Mouse (Mus musculus) limb, embryonic 11.5 days (tissue): Measurements from ENCODE around the gene Exo5. TPM values are rescaled to one million over a fixed set of nuclear protein-coding genes. Genes with fewer than 3 reads are reported as not detected.

Experiments
- ATAC-seq: fragments of 200-750 bp; cut with Nextera tagmentation; 2 replicates; pipeline ENCODE4 v1.8.0; 2017; ENCODE audit warnings: low read depth; ENCODE audit not compliant: insufficient number of reproducible peaks, low FRiP score, low TSS enrichment
- DNase-seq: peaks from one replicate; pipeline ENCODE4 v3.0.0-alpha.2; 2015; ENCODE audit warnings: low spot score
- H3K27ac ChIP-seq: fragments of 300-500 bp; sonication (generic); replicated peaks from 2 replicates; pipeline ENCODE4 v1.5.1; 2014; ENCODE audit warnings: low read depth, mild to moderate bottlenecking, low read length
- H3K27me3 ChIP-seq: fragments of 300-500 bp; sonication (generic); 2 replicates; pipeline ENCODE4 v1.6.1; 2014; ENCODE audit warnings: mild to moderate bottlenecking, low read length, mixed read lengths; ENCODE audit not compliant: control insufficient read depth, insufficient read depth
- H3K36me3 ChIP-seq: fragments of 300-500 bp; sonication (generic); 2 replicates; pipeline ENCODE4 v1.6.1; 2014; ENCODE audit warnings: mild to moderate bottlenecking, low read length, moderate library complexity, mixed read lengths; ENCODE audit not compliant: control insufficient read depth, insufficient read depth
- H3K4me1 ChIP-seq: fragments of 300-500 bp; sonication (generic); 2 replicates; pipeline ENCODE4 v1.6.1; 2014; ENCODE audit warnings: low read length, mixed read lengths; ENCODE audit not compliant: control insufficient read depth, insufficient read depth
- H3K4me2 ChIP-seq: fragments of 300-500 bp; sonication (generic); 2 replicates; pipeline ENCODE4 v1.6.1; 2014; ENCODE audit warnings: low read depth, mild to moderate bottlenecking, moderate library complexity; ENCODE audit not compliant: severe bottlenecking
- H3K4me3 ChIP-seq: fragments of 300-500 bp; sonication (generic); 2 replicates; pipeline ENCODE4 v1.5.1; 2014; ENCODE audit warnings: low read depth, low read length
- H3K9ac ChIP-seq: fragments of 300-500 bp; sonication (generic); 2 replicates; pipeline ENCODE4 v1.6.1; 2014; ENCODE audit warnings: mild to moderate bottlenecking, low read length
- H3K9me3 ChIP-seq: fragments of 300-500 bp; sonication (generic); 2 replicates; pipeline ENCODE4 v1.6.1; 2016; ENCODE audit warnings: low read length; ENCODE audit not compliant: control insufficient read depth
- WGBS: fragments of 180-500 bp; shearing (Covaris S2); extraction: QIAGEN DNeasy Blood & Tissue Kit; methylation state at CpG from one replicate; pipeline ENCODE4 v1.1.7; 2014; 5-methylcytosine and 5-hydroxymethylcytosine counted together
- polyA plus RNA-seq: library from polyadenylated mRNA; unstranded; fragments of >200 nt; fragmentation: Nextera tagmentation; extraction: Ambion mirVana; gene quantifications from 2 replicates; pipeline ENCODE4 v1.2.1, GENCODE M21; 2014

Gene Exo5
- polyA plus RNA-seq, 1 experiment from 2014 or later, result 34.4 TPM

DNA sequence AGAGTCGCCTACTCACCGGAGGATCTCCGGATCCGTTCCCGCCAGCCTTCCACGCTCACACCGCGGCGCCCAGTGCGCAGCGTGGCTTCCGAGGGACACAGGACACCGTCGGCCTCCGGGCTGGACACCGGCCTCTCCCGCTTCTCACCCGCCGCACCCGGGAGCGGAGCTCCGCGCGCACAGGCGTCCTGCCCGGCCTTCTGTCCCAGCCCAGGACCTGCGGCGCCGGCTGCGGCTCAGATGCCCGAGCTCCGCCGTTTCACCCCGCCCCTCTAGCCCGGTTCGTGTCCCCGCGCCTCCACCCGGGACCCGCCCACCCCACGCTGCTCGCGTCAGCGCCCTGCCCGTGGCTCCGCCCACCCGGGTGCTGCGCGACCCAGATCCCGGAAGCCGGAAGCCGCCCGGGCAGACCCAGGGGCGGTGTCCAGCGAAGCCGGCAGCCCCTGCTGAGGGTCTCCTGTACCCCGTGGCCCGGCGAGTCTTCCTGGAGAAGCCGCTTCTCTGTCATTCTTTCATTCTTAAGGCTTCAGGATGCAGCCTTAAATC lies 26.7 kb upstream of the Exo5 start, which contains the start of gene Zfp69:
Zfp69 (minus strand) TSS at position 272 of the 546 bp plus-strand sequence.
- Histone ChIP-seq H3K27ac (peak within 1 kb of the TSS; percentile 83), H3K4me1 (no peaks in the 10 kb centered on the region), H3K9me3 (no peaks in the 10 kb centered on the region), H3K4me3 (peak within 1 kb of the TSS; percentile 77), H3K36me3 (no peaks in the 10 kb centered on the region; the same call in 1 of the 2 replicates), H3K27me3 (no peaks in the 10 kb centered on the region), H3K4me2 (peak within 1 kb of the TSS; percentile 47), H3K9ac (peak within 1 kb of the TSS; percentile 82)
- WGBS, result 0% methylated on average over 58 of the region's 60 CpGs
- peak; percentile 92 for DNase-seq
- ATAC-seq, result peak; percentile 94

DNA sequence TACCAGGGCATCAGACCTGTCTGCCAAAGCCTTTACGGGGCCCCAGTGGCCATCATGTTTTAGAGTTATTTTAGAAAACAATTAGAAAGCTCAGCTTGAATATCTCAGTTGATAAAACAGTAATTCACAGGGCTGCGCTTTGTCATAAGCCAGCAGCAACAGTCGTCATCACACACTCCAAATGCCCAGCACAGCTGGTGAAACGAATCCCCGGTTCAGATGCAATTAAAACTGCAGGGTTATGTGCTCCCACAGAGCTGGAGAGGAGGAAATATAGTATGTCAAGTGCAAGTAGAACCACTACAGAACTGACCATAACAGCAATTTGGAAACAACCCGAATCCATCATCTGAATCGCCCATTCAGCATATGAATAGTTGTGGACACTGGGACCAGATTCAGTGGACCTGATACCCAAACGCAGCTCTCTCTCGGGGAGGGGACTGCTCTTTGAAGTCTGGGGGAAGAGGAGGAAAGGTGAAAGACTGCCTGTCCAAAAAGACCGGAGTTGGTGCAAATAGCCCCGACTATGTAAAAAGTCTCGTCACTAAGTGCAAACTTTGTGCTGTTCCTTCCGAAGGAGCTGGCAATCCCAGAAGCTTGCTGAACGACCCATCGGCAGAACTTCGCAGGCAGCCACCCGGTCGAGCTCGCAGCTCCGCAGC lies 26.1 kb upstream of the Exo5 start:
- Histone ChIP-seq H3K9me3 (no peaks in the 10 kb centered on the region), H3K4me2 (peak overlapping the region; percentile 47), H3K4me1 (no peaks in the 10 kb centered on the region), H3K27ac (peak overlapping the region; percentile 83), H3K4me3 (peak overlapping the region; percentile 77), H3K36me3 (no peaks in the 10 kb centered on the region; the same call in 1 of the 2 replicates), H3K27me3 (no peaks in the 10 kb centered on the region), H3K9ac (peak overlapping the region; percentile 82)
- DNase-seq (no peak), ATAC-seq (0 out of 2 replicates have a peak, but pooled peaks have one; percentile 6)
- 7% methylated on average over 20 of the region's 20 CpGs for WGBS

DNA sequence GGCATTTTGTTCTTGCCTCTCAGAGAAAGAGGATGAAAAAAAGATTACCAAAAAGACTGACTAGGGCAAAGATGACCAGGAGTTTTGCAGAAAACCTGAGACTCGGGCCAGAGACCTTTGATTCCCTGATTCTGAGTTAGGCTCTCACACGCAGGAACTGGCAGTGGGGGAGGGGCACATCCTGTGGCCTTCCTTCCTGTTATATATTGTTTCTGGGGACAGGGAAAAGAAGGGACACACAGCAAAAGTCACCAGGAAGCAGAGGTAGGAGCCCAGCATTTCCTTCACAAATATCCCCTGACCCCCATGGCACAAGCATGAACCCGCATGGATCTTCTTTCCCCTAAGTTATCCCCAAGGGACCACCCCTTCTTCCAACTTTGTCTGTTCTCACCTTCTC lies 24.1 kb upstream of the Exo5 start:
- no peak overlapping the region for H3K4me3 ChIP-seq
- 55% methylated on average over 3 of the region's 3 CpGs for WGBS
- no peaks in the 10 kb centered on the region; the same call in 1 of the 2 replicates for H3K36me3 ChIP-seq
- DNase-seq (no peak), ATAC-seq (no peak)
- H3K9ac ChIP-seq, result no peak overlapping the region
- no peak overlapping the region for H3K27ac ChIP-seq
- H3K9me3 ChIP-seq, result no peaks in the 10 kb centered on the region
- H3K27me3 ChIP-seq, result no peaks in the 10 kb centered on the region
- H3K4me1 ChIP-seq, result no peaks in the 10 kb centered on the region
- no peak overlapping the region for H3K4me2 ChIP-seq

DNA sequence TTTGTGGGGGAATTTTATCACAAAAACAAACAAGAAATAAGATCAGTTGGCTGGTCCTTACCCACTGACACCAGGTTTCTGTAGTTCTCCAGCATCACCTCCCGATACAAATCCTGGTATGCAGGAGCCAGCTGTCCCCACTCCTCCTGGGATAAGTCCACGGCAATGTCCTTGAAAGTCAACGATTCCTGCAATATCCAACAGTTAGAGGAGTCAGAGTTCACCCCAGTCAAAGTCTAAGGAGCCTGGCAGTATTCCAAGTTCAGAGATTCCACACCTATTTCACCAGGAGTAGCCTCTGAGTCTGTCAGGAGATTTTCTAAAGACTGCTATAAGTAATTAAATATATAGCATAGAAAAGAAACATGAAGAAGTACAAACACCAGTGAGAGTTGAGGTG lies 10.2 kb upstream of the Exo5 start:
- Histone ChIP-seq H3K27ac (no peak overlapping the region), H3K4me2 (no peak overlapping the region), H3K4me3 (no peak overlapping the region), H3K9me3 (no peaks in the 10 kb centered on the region), H3K4me1 (no peaks in the 10 kb centered on the region), H3K9ac (no peak overlapping the region), H3K36me3 (0 out of 2 replicates have a peak, but pooled peaks cover 6% of the 10 kb centered on the region), H3K27me3 (no peaks in the 10 kb centered on the region)
- 88% methylated on average over 3 of the region's 3 CpGs for WGBS
- ATAC-seq, result no peak
- no peak for DNase-seq

DNA sequence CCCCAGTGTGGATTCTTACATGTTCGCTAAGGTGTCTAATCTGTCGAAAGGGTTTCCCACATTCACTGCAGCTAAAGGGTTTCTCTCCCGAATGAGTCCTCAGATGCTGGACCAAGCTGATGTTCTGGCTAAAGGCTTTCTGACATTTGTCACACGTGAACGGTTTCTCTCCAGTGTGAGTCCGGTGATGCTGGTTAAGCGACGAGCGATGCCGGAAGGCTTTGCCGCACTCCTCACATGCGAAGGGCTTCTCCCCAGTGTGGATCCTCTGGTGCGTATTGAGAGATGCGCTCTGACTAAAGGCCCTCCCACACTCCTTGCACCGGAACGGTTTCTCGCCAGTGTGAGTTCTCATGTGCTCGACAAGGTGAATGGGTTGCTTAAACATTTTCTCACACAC lies 5.9 kb upstream of the Exo5 start:
- Histone ChIP-seq H3K36me3 (0 out of 2 replicates have a peak, but pooled peaks cover 6% of the 10 kb centered on the region), H3K4me1 (no peaks in the 10 kb centered on the region), H3K4me3 (no peak overlapping the region), H3K27ac (no peak overlapping the region), H3K9me3 (no peaks in the 10 kb centered on the region), H3K27me3 (no peaks in the 10 kb centered on the region), H3K9ac (no peak overlapping the region), H3K4me2 (no peak overlapping the region)
- DNase-seq, result no peak
- WGBS, result 95% methylated on average over 18 of the region's 18 CpGs
- no peak for ATAC-seq

DNA sequence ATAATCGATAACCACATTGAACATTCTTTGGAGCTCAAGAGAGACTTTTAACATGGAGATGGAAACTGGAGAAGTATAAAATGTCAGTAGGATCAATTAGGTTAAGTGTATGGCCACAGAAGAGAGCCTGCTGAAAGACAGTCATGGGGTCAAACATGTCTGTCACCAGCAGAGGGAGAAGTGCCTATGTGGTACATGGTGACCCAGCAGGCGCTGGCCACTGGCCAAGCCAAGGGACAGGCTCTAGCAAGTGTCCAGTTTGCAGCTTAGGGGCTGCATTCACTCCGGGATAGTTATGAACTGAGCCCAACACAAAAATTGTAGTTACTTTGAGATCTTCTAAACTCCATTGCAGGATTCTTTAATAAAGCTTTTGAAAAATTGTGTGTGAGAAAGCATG lies 3.9 kb upstream of the Exo5 start:
- DNase-seq, result no peak

DNA sequence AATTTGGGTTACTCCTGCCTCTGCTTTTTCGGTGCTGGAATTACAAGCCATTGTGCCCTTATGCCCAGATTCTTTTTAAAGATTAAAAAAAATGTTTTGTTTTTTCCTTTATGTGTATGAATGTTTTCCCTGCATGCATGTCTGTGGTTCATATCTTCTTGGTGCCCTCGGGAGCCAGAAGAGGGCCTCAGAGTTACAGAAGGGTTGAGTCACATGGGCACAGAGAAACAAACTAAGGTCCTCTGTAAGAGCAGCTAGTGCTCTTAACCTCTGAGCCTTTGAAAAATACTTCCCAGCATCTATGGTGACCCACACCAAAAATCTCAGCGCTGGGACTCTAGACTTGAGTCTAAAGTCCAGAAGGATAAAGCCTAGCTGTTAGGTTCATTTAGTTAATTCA lies 569 bp upstream of the Exo5 start:
- Histone ChIP-seq H3K27me3 (no peaks in the 10 kb centered on the region), H3K9me3 (peaks cover 4% of the 10 kb centered on the region; the same call in 1 of the 2 replicates), H3K36me3 (peaks cover 14% of the 10 kb centered on the region), H3K27ac (no peak overlapping the region; the same call in 1 of the 2 replicates), H3K4me3 (peak overlapping the region; percentile 69), H3K9ac (peak overlapping the region; percentile 44; the same call in 1 of the 2 replicates), H3K4me1 (no peaks in the 10 kb centered on the region), H3K4me2 (peak overlapping the region; percentile 53)
- WGBS, result 14% methylated on average over 3 of the region's 3 CpGs
- DNase-seq, result no peak
- ATAC-seq, result no peak

More for the DNA sequence above, 3.9 kb upstream of the Exo5 start:
- H3K4me3 ChIP-seq, result no peak overlapping the region
- no peak overlapping the region for H3K27ac ChIP-seq
- H3K4me1 ChIP-seq, result no peaks in the 10 kb centered on the region
- no peaks in the 10 kb centered on the region for H3K9me3 ChIP-seq
- H3K36me3 ChIP-seq, result 0 out of 2 replicates have a peak, but pooled peaks cover 6% of the 10 kb centered on the region
- no peaks in the 10 kb centered on the region for H3K27me3 ChIP-seq
- 81% methylated on average over 3 of the region's 3 CpGs for WGBS
- H3K4me2 ChIP-seq, result no peak overlapping the region
- H3K9ac ChIP-seq, result no peak overlapping the region
- no peak for ATAC-seq

DNA sequence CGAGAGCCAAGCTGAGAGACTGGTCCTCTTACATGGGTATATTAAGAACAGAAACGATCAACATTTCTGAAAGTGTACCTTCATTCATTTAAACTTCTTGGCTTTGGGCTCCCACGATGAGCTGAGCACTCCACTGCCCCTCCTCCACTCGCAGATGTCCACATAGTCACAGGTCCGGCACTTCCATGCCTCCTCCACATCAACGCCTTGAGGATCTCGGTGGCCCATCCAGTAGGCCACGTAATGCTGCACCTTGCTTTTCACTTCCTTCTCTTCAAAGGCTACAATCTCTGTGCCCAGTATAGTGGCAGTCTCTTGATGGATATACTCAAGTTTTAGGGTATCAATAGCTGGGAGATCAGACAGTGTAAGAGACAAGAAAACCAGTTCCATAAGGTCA lies 3.4 kb downstream of the Exo5 start:
- Histone ChIP-seq H3K27me3 (no peaks in the 10 kb centered on the region), H3K9ac (no peak overlapping the region), H3K4me2 (no peak overlapping the region), H3K9me3 (peaks cover 4% of the 10 kb centered on the region; the same call in 1 of the 2 replicates), H3K4me3 (no peak overlapping the region), H3K36me3 (peaks cover 13% of the 10 kb centered on the region), H3K4me1 (no peaks in the 10 kb centered on the region), H3K27ac (no peak overlapping the region)
- ATAC-seq, result no peak
- 95% methylated on average over 8 of the region's 8 CpGs for WGBS
- DNase-seq, result no peak
